Mouse (Mus musculus) layer of hippocampus, postnatal 10 days (tissue): Measurements from ENCODE around the gene Rab22a. TPM values are rescaled to one million over a fixed set of nuclear protein-coding genes. Genes with fewer than 3 reads are reported as not detected.
"Not testable (repeated sequence)": the region's sequence is repeated elsewhere in the genome, so short reads cannot be mapped to it uniquely, and the experiment has no call there.

Experiments used
- DNase-seq, 2 experiments: peaks; one replicate each; pipeline ENCODE4 v3.0.0; 2021; ENCODE audit warnings: low spot score in 2 of 2
- total RNA-seq, 2 experiments: library from RNA; stranded (reverse); gene quantifications; 2 replicates each; pipeline ENCODE4 v1.2.3; 2021

Rab22a gene
- total RNA-seq, 2 experiments from 2014 or later, result 22.3 to 24.4 TPM

DNA sequence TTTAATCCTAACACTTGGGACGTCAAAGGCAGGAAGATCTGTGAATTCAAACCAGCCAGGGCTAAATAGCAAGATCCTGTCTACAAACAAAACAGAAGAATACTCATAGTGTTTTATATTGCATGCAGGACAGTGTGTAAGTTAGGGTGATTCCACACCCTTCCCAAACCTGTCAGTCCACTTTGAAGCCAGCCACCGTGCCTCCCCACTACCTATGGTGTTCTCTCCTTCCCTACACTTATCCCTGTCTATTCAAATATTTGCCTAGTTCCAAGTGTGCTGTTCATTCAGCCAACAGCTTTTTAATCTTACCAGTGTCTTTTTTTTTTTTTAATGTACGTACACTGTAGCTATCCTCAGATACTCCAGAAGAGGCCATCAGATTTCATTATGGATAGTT lies 7.3 kb downstream of the Rab22a start:
- DNase-seq, result no peak

DNA sequence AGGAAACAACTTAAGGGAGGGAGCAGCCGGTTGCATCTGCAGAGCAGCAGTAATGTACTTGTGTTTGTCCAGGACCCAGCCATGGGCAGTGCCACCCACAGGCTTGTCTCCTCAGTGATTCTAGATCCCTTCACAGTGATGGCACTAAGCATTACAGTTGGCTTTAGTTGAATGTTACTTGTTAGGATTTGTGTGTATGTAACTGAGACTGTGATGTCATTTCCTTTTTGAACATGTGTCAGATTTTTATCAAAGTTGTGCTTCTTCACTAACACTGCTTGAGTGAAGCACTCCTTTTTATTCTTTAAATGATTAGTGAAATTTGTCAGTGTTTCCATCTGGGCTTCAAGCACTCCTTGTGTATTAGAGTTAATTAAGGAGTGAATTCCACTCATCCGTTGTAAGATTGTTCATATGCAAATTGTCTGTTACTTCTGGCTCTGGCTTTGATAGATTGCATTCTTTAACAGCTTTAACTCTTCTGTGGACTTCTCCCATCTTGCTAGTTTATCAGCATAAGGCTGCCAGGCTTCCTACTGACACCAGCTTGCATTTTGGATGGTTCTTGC lies 12.9 kb downstream of the Rab22a start:
- no peak for DNase-seq

DNA sequence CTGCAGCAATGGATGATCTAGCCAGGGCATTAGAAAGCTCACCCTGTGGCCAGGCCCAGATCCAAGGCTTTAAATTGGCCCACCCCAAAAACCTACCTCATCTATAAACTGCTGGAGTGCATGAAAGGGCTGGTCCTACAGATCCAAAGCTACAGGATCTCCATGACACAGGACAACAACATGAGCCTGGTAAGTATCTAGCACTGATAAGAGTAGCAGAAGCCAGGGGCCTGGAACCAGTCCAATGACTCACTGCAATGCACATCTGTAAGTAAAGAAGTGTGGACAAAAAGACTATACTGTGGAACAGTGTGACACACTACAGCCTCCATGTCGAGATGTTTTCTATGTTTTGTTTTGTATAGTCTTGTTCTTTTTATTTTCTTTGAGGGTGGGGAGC lies 13.9 kb downstream of the Rab22a start:
- no peak for DNase-seq

GRCm38 (mm10) chr2:173678593-173678992 lies 19.0 kb downstream of the Rab22a start:
- DNase-seq, result no peak

GRCm38 (mm10) chr2:173679217-173679616 lies 19.7 kb downstream of the Rab22a start:
- no peak for DNase-seq

DNA sequence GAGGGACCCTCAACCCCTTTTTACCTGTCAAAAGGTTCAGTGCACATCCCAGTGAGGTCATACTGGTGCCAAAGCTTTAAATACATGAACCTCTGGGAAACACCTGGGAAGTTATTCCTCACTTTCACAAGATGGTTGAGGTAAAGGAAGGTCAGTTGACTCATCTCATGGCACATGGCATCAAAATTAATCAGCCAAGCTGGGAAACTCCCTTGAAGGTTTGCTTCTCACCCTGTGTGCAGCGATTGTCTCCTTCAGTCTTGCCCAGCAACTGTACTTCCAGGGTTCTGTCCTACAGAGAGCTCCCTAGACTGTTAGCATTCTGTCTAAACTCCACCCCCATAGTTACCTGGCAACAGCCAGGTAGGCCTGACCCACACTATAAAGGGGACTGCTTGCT lies 20.6 kb downstream of the Rab22a start:
- DNase-seq, result no peak

DNA sequence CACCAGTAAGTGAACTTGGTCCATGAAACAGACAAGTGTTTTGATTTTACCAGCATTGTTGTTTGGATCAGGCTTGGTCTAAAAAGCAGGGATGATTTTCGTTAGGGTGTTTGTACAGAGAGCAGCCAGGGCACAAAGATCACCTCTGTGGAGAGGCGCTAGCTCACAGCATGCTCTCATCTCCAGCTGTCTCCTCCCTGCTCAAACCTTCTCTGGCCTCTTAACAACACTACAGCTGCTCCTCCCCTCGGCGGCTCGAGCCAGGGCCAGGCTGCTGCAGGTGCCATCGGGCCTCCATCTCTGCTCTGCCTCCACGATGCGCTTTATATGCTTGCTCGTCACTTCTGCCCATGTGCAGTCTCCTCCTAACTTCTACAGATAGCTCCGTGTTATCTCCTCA lies 23.2 kb downstream of the Rab22a start:
- no peak for DNase-seq

- DNase-seq, result no peak
Measured at GRCm38 (mm10) chr2:173685781-173686361, 26.3 kb downstream of the Rab22a start.

DNA sequence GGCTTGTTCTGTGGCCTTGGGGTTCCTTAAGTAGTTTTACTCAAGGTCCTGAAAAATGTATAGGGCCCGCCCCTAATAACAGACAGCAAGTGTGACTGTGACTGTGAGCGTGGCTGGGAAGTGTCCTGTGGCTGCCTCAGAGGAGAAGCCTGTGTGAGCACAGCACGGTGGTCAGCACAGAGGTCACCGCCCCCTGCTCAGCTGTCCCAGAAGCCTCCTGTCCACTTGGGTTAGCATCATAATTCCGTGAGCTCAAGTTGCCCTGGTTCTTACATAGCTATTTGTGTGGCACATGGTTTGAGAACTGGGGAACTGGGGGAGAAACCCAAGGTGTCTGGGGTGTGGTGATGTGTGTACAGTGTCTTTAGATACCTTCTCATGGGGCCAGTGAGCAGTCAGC lies 27.8 kb downstream of the Rab22a start:
- DNase-seq, result no peak

GRCm38 (mm10) chr2:173689835-173690234 lies 30.3 kb downstream of the Rab22a start:
- no peak for DNase-seq

GRCm38 (mm10) chr2:173691748-173692147 lies 32.2 kb downstream of the Rab22a start:
- no peak for DNase-seq

DNA sequence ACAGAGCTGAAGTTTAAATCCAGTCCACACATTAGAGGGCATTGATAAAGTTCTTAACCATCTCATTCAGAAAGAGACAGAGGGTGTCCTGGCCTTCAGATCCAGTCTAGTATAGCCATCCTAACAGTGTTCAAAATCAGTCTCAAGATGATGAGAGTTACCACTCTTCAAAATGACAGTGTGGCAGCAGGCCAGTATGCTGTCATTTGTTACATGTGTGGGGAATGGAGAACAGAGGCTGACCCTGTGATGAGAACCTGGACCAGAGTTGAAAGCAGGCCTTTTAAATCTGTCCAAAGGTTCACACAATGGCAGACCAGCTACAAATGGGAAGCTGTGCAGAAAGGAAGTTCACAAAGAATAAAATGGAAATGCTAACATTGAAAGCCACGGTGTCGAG lies 33.1 kb downstream of the Rab22a start:
- no peak for DNase-seq

DNA sequence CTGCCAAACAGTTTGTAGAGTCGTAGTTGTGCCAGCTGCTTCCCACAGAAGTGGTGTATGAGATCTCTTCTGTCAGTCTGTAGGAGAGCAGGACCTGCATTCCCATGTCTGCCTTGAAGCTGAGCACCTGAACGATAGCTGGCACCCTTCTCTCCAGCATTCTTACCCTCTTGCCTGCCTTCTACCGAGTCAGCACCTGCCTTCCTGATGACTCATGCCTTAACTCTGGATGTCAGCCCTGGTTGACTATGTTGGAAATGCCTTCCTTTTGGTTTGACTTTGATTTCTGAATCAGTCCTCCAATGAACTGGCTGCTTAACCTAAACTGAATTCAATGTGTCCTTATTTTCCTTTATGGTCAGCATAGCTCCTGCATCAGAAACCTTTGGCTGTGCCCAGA lies 39.3 kb downstream of the Rab22a start:
- no peak for DNase-seq

- DNase-seq, result peak in 1 of 2 experiments; percentile 27
Measured at GRCm38 (mm10) chr2:173702096-173702866, 42.7 kb downstream of the Rab22a start.

DNA sequence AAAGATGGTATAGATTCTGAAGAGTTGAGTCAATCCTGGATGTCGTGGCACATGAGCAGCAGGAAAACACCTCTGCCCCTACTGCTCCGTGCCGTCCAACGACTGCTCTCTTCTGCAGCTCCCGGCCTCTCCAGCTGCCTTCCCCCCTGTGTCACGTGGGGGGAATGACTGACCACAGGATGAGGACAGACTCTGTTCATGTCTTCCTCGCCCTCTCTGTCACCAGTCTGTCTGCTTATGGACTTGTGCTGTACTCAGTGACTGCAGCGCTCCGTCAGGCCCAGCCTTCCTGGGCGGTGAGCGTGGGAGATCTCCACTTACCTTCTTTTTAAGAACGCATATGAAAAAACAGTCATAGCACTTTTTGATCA lies 43.3 kb downstream of the Rab22a start:
- DNase-seq, result no peak

DNA sequence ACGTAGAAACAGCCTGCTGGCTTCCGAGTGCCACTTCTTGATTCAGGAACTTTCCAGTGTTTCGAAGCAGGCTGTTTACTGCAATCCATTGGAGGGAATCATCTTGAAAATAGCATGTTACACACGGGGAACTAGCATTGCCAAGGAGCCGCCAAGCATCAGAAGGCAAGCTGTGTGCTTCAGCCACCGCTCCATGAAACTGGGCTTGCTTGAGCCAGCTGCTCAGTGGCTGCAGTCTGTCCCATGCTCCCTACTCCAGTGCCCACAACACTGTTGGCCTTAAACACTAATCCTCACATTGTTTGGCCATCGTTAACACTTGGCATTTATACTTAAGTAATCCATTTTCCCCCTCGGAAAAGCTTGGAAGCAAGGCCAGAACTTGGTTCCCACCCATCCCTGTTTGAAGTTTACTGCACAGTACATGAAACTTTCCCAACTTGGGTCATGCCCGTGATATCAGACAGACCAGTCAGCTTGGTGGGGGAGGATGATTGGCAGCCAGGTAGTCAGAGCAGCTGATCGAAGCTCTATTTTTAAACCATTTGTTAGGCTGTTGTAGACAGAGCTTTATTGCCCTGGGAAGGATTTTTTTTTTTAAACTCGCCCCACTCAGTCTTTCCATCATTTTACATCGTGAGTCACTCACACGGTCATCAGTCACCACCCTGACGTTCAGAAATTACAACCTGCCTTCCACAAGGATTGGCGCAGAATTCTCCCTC lies 46.4 kb downstream of the Rab22a start:
- DNase-seq, result no peak

DNA sequence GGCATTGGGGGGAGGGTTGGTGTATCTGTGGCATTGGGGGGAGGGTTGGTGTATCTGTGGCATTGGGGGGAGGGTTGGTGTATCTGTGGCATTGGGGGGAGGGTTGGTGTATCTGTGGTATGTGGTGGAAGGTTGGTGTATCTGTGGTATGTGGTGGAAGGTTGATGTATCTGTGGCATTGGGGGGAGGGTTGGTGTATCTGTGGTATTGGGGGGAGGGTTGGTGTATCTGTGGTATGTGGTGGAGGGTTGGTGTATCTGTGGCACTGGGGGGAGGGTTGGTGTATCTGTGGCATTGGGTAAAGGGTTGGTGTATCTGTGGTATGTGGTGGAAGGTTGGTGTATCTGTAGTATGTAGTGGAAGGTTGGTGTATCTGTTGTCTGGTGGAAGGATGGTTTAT lies 48.1 kb downstream of the Rab22a start:
- DNase-seq, result not testable (repeated sequence)

GRCm38 (mm10) chr2:173710193-173710592 lies 50.6 kb downstream of the Rab22a start:
- no peak for DNase-seq

DNA sequence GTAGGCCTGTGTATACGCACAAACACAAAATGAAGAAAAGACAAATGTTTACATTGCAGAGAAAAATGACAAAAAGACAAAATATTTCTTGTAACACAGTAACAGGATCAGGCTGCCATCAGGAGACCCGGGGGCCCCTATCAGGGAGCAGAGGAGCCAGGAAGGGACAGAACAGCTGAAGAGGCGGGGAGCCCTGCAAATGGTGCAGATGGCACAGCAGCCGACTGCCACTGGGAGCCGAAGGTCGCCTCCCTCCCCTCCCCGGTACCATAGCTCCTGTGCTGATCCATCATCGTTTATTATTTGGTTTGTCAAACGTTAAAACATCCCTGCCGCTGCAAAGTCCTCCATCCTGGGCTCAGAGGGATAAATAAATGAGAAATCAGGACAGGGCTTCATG lies 53.1 kb downstream of the Rab22a start:
- DNase-seq, result no peak

DNA sequence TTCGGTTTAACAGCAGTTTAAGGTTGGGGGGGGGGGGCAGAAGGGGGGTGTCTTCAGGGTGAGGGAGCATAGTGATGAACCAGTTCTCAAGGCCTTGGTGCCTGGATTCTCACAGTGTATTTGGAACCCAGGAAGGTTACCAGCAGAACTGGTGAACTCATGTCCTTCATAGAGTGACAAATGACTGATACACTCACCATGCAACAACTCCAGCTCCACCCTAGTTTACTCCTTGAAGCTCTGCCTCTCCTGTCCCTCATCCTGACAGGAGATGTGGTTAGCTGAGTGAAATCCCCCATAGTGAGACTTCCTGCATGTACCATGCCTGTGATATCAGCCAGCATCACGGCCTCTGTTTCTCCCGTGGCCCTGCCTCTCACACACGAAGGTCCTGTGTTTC lies 53.7 kb downstream of the Rab22a start:
- DNase-seq, result no peak

GRCm38 (mm10) chr2:173714620-173715218 lies 55.2 kb downstream of the Rab22a start:
- no peak for DNase-seq

DNA sequence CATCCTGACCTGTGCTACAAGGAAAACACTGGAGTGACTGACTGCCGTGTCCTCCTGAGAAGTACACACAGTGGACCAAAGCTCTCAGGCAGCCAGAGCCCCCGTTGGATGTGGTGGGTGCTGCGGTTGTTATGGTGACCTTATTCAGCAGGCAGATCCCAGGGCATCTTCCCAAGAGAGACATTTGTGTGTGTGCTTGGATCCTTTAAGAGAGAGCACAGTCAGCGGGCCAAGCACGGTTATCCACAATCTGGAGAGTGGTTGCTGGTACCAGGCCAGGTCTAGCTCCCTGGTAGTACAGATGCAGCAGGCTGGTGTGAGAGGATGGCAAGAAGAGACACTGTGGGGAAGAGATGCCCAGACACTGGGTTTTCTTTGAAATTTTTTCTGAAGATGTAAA lies 57.4 kb downstream of the Rab22a start:
- DNase-seq, result peak; percentile 41 to 46
